Mouse (Mus musculus): ENCODE results near the gene 1520401A03Rik. TPM values are rescaled to one million over a fixed set of nuclear protein-coding genes. Genes with fewer than 3 reads are reported as not detected.

1520401A03Rik gene
- total and polyA plus RNA-seq, 2 experiments from 2014 or later = 0.26 TPM; not detected in 1

- H3K4me1 ChIP-seq (ENCODE audit: insufficient read depth, low read length) = no peaks in the 10 kb centered on the region
- no peak overlapping the region for H3K9ac ChIP-seq (replicated peaks; ENCODE audit: low read length)
- no peak overlapping the region for H3K4me2 ChIP-seq (ENCODE audit: low read depth, low read length)
- no peaks in the 10 kb centered on the region for H3K9me3 ChIP-seq (ENCODE audit: low read length)
- H3K36me3 ChIP-seq (ENCODE audit: insufficient read depth, low read length) = no peaks in the 10 kb centered on the region
- H3K4me3 ChIP-seq (ENCODE audit: low read length) = no peak overlapping the region
- 81% methylated on average over 1 of the region's 1 CpGs for WGBS
- ATAC-seq = no peak
- no peak overlapping the region for H3K27ac ChIP-seq
- 0 out of 2 replicates have a peak, but pooled peaks cover 3% of the 10 kb centered on the region for H3K27me3 ChIP-seq (ENCODE audit: insufficient read depth, low read length)
- DNase-seq (ENCODE audit: low spot score) = no peak
- no peak for TF ChIP-seq CTCF (IDR thresholded peaks at IDR 0.05; ENCODE audit: low read depth)
These were observed 28.1 kb downstream of the 1520401A03Rik start for GRCm38 (mm10) chr17:23694491-23694890.

- no peak for TF ChIP-seq CTCF (IDR thresholded peaks at IDR 0.05; ENCODE audit: low read depth)
- H3K4me2 ChIP-seq (ENCODE audit: low read depth, low read length) = no peak within 1 kb of the TSS
- no peaks in the 10 kb centered on the region for H3K36me3 ChIP-seq (ENCODE audit: insufficient read depth, low read length)
- DNase-seq (ENCODE audit: low spot score) (no peak), ATAC-seq (no peak)
- H3K4me3 ChIP-seq (ENCODE audit: low read length) = no peak within 1 kb of the TSS
- peaks cover 51% of the 10 kb centered on the region for H3K27me3 ChIP-seq (ENCODE audit: insufficient read depth, low read length)
- no peaks in the 10 kb centered on the region for H3K4me1 ChIP-seq (ENCODE audit: insufficient read depth, low read length)
- H3K27ac ChIP-seq = no peak within 1 kb of the TSS
- 23% methylated on average over 15 of the region's 15 CpGs for WGBS
- H3K9ac ChIP-seq (replicated peaks; ENCODE audit: low read length) = no peak within 1 kb of the TSS
- no peaks in the 10 kb centered on the region for H3K9me3 ChIP-seq (ENCODE audit: low read length)
These were observed 38.5 kb downstream of the 1520401A03Rik start, which contains the start of gene Cldn9 for GRCm38 (mm10) chr17:23683856-23684672. Gene Cldn9 (minus strand): TSS chr17:23684026.

DNA sequence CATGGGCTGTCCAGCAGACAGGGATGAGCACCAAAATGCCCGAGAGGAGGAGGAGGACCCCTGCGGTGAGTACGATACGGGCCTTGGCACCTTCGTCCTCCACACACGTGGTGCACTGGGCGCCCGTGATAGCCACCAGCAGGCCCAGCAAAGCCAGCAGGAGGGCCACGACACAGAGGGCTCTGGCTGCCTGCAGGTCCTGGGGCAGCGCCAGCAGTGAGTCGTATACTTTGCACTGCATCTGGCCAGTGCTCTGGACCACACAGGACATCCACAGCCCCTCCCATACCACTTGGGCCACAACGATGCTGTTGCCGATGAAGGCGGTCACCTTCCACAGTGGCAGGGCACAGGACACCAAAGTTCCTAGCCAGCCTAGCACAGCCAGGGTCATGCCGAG, 39.4 kb downstream of the 1520401A03Rik start:
- Histone ChIP-seq H3K4me2 (ENCODE audit: low read depth, low read length) (no peak overlapping the region), H3K36me3 (ENCODE audit: insufficient read depth, low read length) (no peaks in the 10 kb centered on the region), H3K4me3 (ENCODE audit: low read length) (no peak overlapping the region), H3K9me3 (ENCODE audit: low read length) (no peaks in the 10 kb centered on the region), H3K27me3 (ENCODE audit: insufficient read depth, low read length) (peaks cover 59% of the 10 kb centered on the region), H3K9ac (replicated peaks; ENCODE audit: low read length) (no peak overlapping the region), H3K27ac (no peak overlapping the region), H3K4me1 (ENCODE audit: insufficient read depth, low read length) (no peaks in the 10 kb centered on the region)
- ATAC-seq (no peak), DNase-seq (ENCODE audit: low spot score) (no peak)
- 23% methylated on average over 15 of the region's 15 CpGs for WGBS
- TF ChIP-seq CTCF (IDR thresholded peaks at IDR 0.05; ENCODE audit: low read depth) = no peak

DNA sequence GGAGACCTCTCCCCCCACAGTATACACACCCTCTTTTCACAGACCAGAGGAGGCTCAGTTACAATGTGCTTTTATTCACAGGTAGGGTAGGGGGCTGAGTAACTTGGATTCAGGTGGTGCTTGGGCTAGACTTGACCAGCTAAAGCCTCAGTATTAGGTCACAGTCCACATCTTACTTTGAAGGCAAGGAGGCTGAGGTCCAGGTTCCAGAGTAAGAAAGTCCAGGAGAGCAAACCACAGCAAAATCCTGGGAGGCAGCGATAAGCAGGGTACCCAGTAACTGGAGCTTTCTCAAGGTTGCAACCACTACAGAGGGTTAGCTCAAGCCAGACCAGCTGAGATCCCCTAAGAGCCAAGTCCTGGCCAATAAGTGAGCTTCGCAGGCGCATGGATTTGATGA, 40.1 kb downstream of the 1520401A03Rik start:
- peaks cover 59% of the 10 kb centered on the region for H3K27me3 ChIP-seq (ENCODE audit: insufficient read depth, low read length)
- WGBS = 74% methylated on average over 3 of the region's 3 CpGs
- DNase-seq (ENCODE audit: low spot score) = no peak

GRCm38 (mm10) chr17:23682092-23682491, 40.5 kb downstream of the 1520401A03Rik start:
- H3K4me3 ChIP-seq (ENCODE audit: low read length) = no peak overlapping the region
- no peaks in the 10 kb centered on the region for H3K4me1 ChIP-seq (ENCODE audit: insufficient read depth, low read length)
- peaks cover 59% of the 10 kb centered on the region for H3K27me3 ChIP-seq (ENCODE audit: insufficient read depth, low read length)
- 60% methylated on average over 4 of the region's 4 CpGs for WGBS
- no peak for TF ChIP-seq CTCF (IDR thresholded peaks at IDR 0.05; ENCODE audit: low read depth)
- no peak overlapping the region for H3K9ac ChIP-seq (replicated peaks; ENCODE audit: low read length)
- H3K27ac ChIP-seq = no peak overlapping the region
- DNase-seq (ENCODE audit: low spot score) = no peak
- H3K9me3 ChIP-seq (ENCODE audit: low read length) = no peaks in the 10 kb centered on the region
- H3K4me2 ChIP-seq (ENCODE audit: low read depth, low read length) = no peak overlapping the region
- H3K36me3 ChIP-seq (ENCODE audit: insufficient read depth, low read length) = no peaks in the 10 kb centered on the region
- ATAC-seq = no peak

More for the DNA sequence above, 40.1 kb downstream of the 1520401A03Rik start:
- Histone ChIP-seq H3K4me1 (ENCODE audit: insufficient read depth, low read length) (no peaks in the 10 kb centered on the region), H3K9ac (replicated peaks; ENCODE audit: low read length) (no peak overlapping the region), H3K36me3 (ENCODE audit: insufficient read depth, low read length) (no peaks in the 10 kb centered on the region), H3K4me3 (ENCODE audit: low read length) (no peak overlapping the region), H3K4me2 (ENCODE audit: low read depth, low read length) (no peak overlapping the region), H3K27ac (no peak overlapping the region), H3K9me3 (ENCODE audit: low read length) (no peaks in the 10 kb centered on the region)
- TF ChIP-seq CTCF (IDR thresholded peaks at IDR 0.05; ENCODE audit: low read depth) = no peak
- no peak for ATAC-seq

DNA sequence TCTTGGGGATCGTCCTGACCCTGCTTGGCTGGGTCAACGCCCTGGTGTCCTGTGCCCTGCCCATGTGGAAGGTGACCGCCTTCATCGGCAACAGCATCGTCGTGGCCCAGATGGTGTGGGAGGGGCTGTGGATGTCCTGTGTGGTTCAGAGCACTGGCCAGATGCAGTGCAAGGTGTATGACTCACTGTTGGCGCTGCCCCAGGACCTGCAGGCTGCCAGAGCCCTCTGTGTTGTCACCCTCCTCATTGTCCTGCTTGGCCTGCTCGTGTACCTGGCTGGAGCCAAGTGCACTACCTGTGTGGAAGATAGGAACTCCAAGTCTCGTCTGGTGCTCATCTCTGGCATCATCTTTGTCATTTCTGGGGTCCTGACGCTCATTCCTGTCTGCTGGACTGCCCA, 41.5 kb downstream of the 1520401A03Rik start:
- H3K27ac ChIP-seq = no peak overlapping the region
- H3K27me3 ChIP-seq (ENCODE audit: insufficient read depth, low read length) = peaks cover 59% of the 10 kb centered on the region
- 81% methylated on average over 10 of the region's 10 CpGs for WGBS
- H3K4me2 ChIP-seq (ENCODE audit: low read depth, low read length) = no peak overlapping the region
- DNase-seq (ENCODE audit: low spot score) (no peak), ATAC-seq (no peak)
- H3K4me3 ChIP-seq (ENCODE audit: low read length) = no peak overlapping the region
- no peak overlapping the region for H3K9ac ChIP-seq (replicated peaks; ENCODE audit: low read length)
- TF ChIP-seq CTCF (IDR thresholded peaks at IDR 0.05; ENCODE audit: low read depth) = no peak
- H3K9me3 ChIP-seq (ENCODE audit: low read length) = no peaks in the 10 kb centered on the region
- no peaks in the 10 kb centered on the region for H3K36me3 ChIP-seq (ENCODE audit: insufficient read depth, low read length)
- H3K4me1 ChIP-seq (ENCODE audit: insufficient read depth, low read length) = peaks cover 7% of the 10 kb centered on the region; the same call in 1 of the 2 replicates

DNA sequence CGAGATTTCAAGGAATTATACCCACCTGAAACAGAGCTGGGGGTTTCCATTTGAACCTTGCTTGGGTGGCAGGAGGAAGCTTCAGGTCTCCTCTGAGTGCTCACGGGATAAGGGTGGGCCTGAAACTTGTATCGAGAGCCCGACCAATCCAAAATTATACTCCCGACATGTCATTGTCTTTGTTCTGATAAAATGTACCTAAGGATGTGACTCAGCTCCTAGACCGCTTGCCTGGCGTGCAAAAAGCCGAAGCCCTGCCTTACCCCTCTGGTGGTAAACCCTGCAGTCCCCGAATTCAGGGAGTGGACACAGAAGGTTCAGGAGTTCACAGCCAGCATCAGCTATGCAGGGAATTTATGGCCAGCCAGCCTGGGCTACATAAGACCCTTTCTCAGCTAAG, 42.2 kb downstream of the 1520401A03Rik start:
- no peak overlapping the region for H3K27ac ChIP-seq
- no peak overlapping the region for H3K4me3 ChIP-seq (ENCODE audit: low read length)
- no peaks in the 10 kb centered on the region for H3K36me3 ChIP-seq (ENCODE audit: insufficient read depth, low read length)
- H3K27me3 ChIP-seq (ENCODE audit: insufficient read depth, low read length) = peaks cover 59% of the 10 kb centered on the region
- H3K9ac ChIP-seq (replicated peaks; ENCODE audit: low read length) = no peak overlapping the region
- 83% methylated on average over 9 of the region's 9 CpGs for WGBS
- DNase-seq (ENCODE audit: low spot score) (no peak), ATAC-seq (no peak)
- H3K4me2 ChIP-seq (ENCODE audit: low read depth, low read length) = no peak overlapping the region
- no peak for TF ChIP-seq CTCF (IDR thresholded peaks at IDR 0.05; ENCODE audit: low read depth)
- peaks cover 7% of the 10 kb centered on the region; the same call in 1 of the 2 replicates for H3K4me1 ChIP-seq (ENCODE audit: insufficient read depth, low read length)
- H3K9me3 ChIP-seq (ENCODE audit: low read length) = no peaks in the 10 kb centered on the region

All from hindbrain, postnatal 0 days (tissue).